Mouse (Mus musculus): ENCODE measurements around the gene Nprl3. TPM values are rescaled to one million over a fixed set of nuclear protein-coding genes. Genes with fewer than 3 reads are reported as not detected.
"Not testable (repeated sequence)": the region's sequence is repeated elsewhere in the genome, so short reads cannot be mapped to it uniquely, and the experiment has no call there.

Gene Nprl3
- polyA plus RNA-seq (2015; fragmentation: Nextera tagmentation; extraction: Ambion mirVana): 34.7 and 41.8 TPM in 2 replicates

DNA sequence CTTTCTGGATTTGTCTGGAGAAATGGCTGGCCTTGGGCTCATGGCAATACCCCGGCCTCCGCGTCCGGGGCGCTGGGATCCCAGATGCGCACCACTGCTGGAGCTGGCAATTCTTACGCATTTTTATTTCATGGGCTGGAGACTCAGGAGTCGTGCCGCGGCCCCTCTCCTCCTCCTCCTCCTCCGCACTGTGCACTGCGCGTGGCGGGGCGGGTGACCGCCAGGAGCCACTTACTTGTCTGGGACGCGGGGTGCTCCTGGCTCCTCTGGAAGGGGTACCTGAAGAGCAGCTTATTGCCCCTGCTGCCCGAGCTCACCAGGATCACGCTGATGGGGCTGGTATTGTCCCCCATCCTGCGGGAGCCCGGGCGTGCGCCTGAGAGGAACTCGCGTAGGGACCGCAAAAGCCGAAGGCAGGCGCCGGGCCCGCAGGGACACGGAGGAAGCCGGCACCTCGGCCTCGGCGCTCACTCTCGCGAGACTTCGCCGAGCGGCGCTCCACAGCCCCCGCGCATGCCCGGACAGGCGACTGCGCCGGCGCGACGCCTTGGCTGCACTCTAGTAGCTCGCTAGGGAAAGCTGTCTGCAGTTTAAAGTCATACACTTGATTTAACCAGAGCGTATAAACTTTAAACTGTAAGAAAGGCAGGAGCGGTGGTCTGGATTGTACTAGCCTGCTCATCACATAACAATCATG, at the start of gene Nprl3:
Gene Nprl3, minus strand, starts transcription at position 520 of the 697 bp plus-strand sequence.
- peak within 1 kb of the TSS; percentile 82 for H3K4me3 ChIP-seq
- peak within 1 kb of the TSS; percentile 95 for H3K27ac ChIP-seq
- under 1% methylated on average over 54 of the region's 54 CpGs for WGBS
- H3K4me2 ChIP-seq: peak within 1 kb of the TSS; percentile 56
- H3K36me3 ChIP-seq: peaks cover 5% of the 10 kb centered on the region
- peaks cover 15% of the 10 kb centered on the region for H3K4me1 ChIP-seq
- H3K9me3 ChIP-seq: no peaks in the 10 kb centered on the region
- no peaks in the 10 kb centered on the region for H3K27me3 ChIP-seq
- peak; percentile 97 for ATAC-seq (ENCODE audit: insufficient number of reproducible peaks, low FRiP score, low TSS enrichment, low read depth)
- H3K9ac ChIP-seq: peak within 1 kb of the TSS; percentile 95

GRCm38 (mm10) chr11:32316009-32316408, 48.5 kb upstream of the Nprl3 start:
- no peaks in the 10 kb centered on the region for H3K4me1 ChIP-seq
- H3K27me3 ChIP-seq: no peaks in the 10 kb centered on the region
- no peak overlapping the region for H3K27ac ChIP-seq
- ATAC-seq (ENCODE audit: insufficient number of reproducible peaks, low FRiP score, low TSS enrichment, low read depth): no peak
- H3K9me3 ChIP-seq: no peaks in the 10 kb centered on the region
- H3K36me3 ChIP-seq: no peaks in the 10 kb centered on the region
- 81% methylated on average over 3 of the region's 3 CpGs for WGBS
- no peak overlapping the region for H3K4me2 ChIP-seq
- H3K9ac ChIP-seq: no peak overlapping the region
- no peak overlapping the region for H3K4me3 ChIP-seq

GRCm38 (mm10) chr11:32309928-32310327, 42.4 kb upstream of the Nprl3 start:
- no peaks in the 10 kb centered on the region for H3K4me1 ChIP-seq
- WGBS: 81% methylated on average over 3 of the region's 3 CpGs
- no peaks in the 10 kb centered on the region for H3K9me3 ChIP-seq
- H3K27me3 ChIP-seq: no peaks in the 10 kb centered on the region
- ATAC-seq (ENCODE audit: insufficient number of reproducible peaks, low FRiP score, low TSS enrichment, low read depth): no peak
- H3K4me2 ChIP-seq: no peak overlapping the region
- H3K9ac ChIP-seq: no peak overlapping the region
- H3K27ac ChIP-seq: no peak overlapping the region
- no peak overlapping the region for H3K4me3 ChIP-seq
- H3K36me3 ChIP-seq: no peaks in the 10 kb centered on the region

DNA sequence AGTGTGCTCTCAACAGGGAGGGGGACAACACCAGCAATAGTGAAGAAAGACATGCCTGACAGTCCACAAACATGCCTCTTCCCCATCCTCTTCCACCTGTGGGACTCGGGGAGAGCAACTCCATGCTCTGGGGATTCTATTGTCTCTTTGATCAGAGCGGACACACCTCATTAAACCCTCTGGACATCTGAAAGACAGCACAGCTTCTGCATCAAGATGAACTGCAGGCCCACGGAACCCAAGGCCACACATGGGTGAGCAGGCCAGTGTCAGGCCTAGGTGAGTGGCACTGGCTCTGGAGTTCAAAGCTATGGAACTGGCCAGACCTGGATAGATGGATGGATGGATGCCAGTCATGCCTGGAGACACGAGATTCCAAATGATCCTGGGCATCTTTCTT, 41.9 kb upstream of the Nprl3 start:
- H3K4me1 ChIP-seq: no peaks in the 10 kb centered on the region
- H3K4me3 ChIP-seq: no peak overlapping the region
- no peak overlapping the region for H3K9ac ChIP-seq
- H3K27ac ChIP-seq: no peak overlapping the region
- 55% methylated on average over 4 of the region's 4 CpGs for WGBS
- H3K4me2 ChIP-seq: no peak overlapping the region
- H3K36me3 ChIP-seq: no peaks in the 10 kb centered on the region
- H3K9me3 ChIP-seq: no peaks in the 10 kb centered on the region
- no peak for ATAC-seq (ENCODE audit: insufficient number of reproducible peaks, low FRiP score, low TSS enrichment, low read depth)
- H3K27me3 ChIP-seq: no peaks in the 10 kb centered on the region

GRCm38 (mm10) chr11:32307006-32307405, 39.5 kb upstream of the Nprl3 start:
- Histone ChIP-seq H3K27ac (no peak overlapping the region), H3K9me3 (no peaks in the 10 kb centered on the region), H3K36me3 (no peaks in the 10 kb centered on the region), H3K4me3 (no peak overlapping the region), H3K9ac (no peak overlapping the region), H3K4me1 (no peaks in the 10 kb centered on the region), H3K27me3 (no peaks in the 10 kb centered on the region), H3K4me2 (no peak overlapping the region)
- 73% methylated on average over 1 of the region's 1 CpGs for WGBS
- no peak for ATAC-seq (ENCODE audit: insufficient number of reproducible peaks, low FRiP score, low TSS enrichment, low read depth)

- no peak overlapping the region for H3K4me2 ChIP-seq
- WGBS: 75% methylated on average over 1 of the region's 1 CpGs
Measured at GRCm38 (mm10) chr11:32303455-32303854, 35.9 kb upstream of the Nprl3 start.

DNA sequence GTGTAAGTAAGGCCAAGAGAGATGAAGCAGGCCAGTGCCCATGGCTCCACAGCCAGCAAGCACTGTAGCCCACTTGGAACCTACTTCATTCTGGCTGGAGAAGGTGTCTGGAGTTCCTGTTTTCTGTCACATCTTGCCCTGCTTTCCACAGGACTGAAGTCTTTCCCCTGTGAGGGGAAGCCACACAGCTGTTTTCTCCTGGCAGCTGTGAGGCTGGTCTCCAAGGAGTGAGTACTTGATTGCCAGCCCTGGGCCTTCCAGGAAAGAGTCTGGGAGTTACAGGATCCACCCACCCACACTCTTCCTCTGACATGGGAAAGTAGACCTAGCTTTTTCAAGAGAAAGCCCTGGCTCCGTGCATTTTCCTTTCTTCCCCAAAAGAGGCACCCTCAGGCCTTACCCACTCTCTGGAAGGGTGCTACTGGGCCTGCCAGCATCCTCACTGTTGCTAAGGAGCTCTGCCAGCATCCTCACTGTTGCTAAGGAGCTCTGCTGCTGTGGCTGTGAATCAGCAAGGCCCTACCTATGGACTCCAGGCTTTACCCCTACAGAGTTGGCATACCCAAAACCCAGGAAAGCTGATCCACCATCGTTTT, 35.4 kb upstream of the Nprl3 start:
- WGBS: 52% methylated on average over 2 of the region's 2 CpGs
- no peak overlapping the region for H3K4me2 ChIP-seq
- H3K4me1 ChIP-seq: no peaks in the 10 kb centered on the region
- no peak overlapping the region for H3K4me3 ChIP-seq
- H3K9me3 ChIP-seq: no peaks in the 10 kb centered on the region
- peaks cover 13% of the 10 kb centered on the region for H3K27me3 ChIP-seq
- H3K36me3 ChIP-seq: no peaks in the 10 kb centered on the region
- no peak for ATAC-seq (ENCODE audit: insufficient number of reproducible peaks, low FRiP score, low TSS enrichment, low read depth)
- H3K27ac ChIP-seq: no peak overlapping the region
- no peak overlapping the region for H3K9ac ChIP-seq

More at GRCm38 (mm10) chr11:32303455-32303854, 35.9 kb upstream of the Nprl3 start:
- Histone ChIP-seq H3K4me3 (no peak overlapping the region), H3K9ac (no peak overlapping the region), H3K4me1 (no peaks in the 10 kb centered on the region), H3K36me3 (no peaks in the 10 kb centered on the region), H3K27me3 (peaks cover 13% of the 10 kb centered on the region), H3K27ac (no peak overlapping the region), H3K9me3 (no peaks in the 10 kb centered on the region)
- ATAC-seq (ENCODE audit: insufficient number of reproducible peaks, low FRiP score, low TSS enrichment, low read depth): no peak

DNA sequence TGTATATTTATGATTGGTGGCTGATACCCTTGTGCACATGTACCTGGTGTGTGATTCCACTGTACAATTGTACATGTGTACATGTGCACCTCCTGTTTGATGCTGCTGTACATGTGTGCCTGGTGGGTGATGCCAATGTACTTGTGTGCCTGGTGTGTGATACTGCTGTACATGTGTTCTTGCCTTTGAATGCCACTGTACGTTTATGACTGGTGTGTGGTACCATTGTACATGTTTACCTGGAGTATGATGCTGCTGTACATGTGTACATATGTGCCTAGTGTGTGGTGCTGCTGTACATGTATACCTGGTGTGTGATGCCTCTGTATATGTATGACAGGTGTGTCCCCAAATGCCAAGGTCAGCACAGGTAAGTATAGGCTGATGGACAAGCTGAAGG, 34.0 kb upstream of the Nprl3 start:
- no peaks in the 10 kb centered on the region for H3K4me1 ChIP-seq
- no peaks in the 10 kb centered on the region for H3K36me3 ChIP-seq
- no peak overlapping the region for H3K9ac ChIP-seq
- no peaks in the 10 kb centered on the region for H3K9me3 ChIP-seq
- H3K4me3 ChIP-seq: no peak overlapping the region
- 72% methylated on average over 1 of the region's 1 CpGs for WGBS
- no peak overlapping the region for H3K27ac ChIP-seq
- no peak for ATAC-seq (ENCODE audit: insufficient number of reproducible peaks, low FRiP score, low TSS enrichment, low read depth)
- no peak overlapping the region for H3K4me2 ChIP-seq
- peaks cover 13% of the 10 kb centered on the region for H3K27me3 ChIP-seq

- H3K9ac ChIP-seq: no peak overlapping the region
- H3K4me2 ChIP-seq: peak overlapping the region; percentile 38
- no peaks in the 10 kb centered on the region for H3K9me3 ChIP-seq
- ATAC-seq (ENCODE audit: insufficient number of reproducible peaks, low FRiP score, low TSS enrichment, low read depth): no peak
- H3K27me3 ChIP-seq: peaks cover 13% of the 10 kb centered on the region
- peak overlapping the region; percentile 23 for H3K4me3 ChIP-seq
- 51% methylated on average over 15 of the region's 17 CpGs for WGBS
- H3K4me1 ChIP-seq: no peaks in the 10 kb centered on the region
- H3K27ac ChIP-seq: no peak overlapping the region
- H3K36me3 ChIP-seq: no peaks in the 10 kb centered on the region
Measured at GRCm38 (mm10) chr11:32300279-32301267, 33.1 kb upstream of the Nprl3 start.

DNA sequence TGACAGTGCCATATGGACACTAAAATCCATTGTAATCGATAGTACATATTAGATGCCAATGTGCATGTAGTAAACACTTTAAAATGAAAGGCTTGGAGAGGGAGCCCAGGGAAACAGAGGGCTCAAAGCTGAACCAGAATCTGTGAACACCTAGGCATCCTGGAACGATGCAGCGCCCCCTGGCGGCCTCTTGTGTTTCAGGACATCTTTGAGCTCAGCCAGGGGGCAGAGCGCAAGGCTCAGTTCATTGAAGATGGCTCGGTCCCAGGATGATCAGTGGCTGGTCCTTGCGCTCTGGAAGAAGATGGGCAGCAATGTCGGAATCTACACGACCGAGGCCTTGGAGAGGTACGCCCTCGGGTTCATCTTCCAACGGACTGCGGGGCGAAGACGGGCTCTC, 32.4 kb upstream of the Nprl3 start, which contains the start of gene Hbq1a:
Gene Hbq1a, plus strand, starts transcription at position 205 of the 400 bp plus-strand sequence.
- H3K4me3 ChIP-seq: peak within 1 kb of the TSS; percentile 23
- 7% methylated on average over 16 of the region's 16 CpGs for WGBS
- H3K9me3 ChIP-seq; H3K36me3 ChIP-seq; ATAC-seq (ENCODE audit: insufficient number of reproducible peaks, low FRiP score, low TSS enrichment, low read depth); H3K27ac ChIP-seq; H3K4me1 ChIP-seq; H3K9ac ChIP-seq: not testable (repeated sequence)
- peak within 1 kb of the TSS; percentile 38 for H3K4me2 ChIP-seq
- H3K27me3 ChIP-seq: peaks cover 13% of the 10 kb centered on the region

- 97% methylated on average over 2 of the region's 2 CpGs for WGBS
- H3K4me3 ChIP-seq: no peak overlapping the region
- H3K36me3 ChIP-seq: no peaks in the 10 kb centered on the region
- H3K9me3 ChIP-seq: no peaks in the 10 kb centered on the region
- H3K27me3 ChIP-seq: peaks cover 13% of the 10 kb centered on the region
- no peak overlapping the region for H3K27ac ChIP-seq
- no peak for ATAC-seq (ENCODE audit: insufficient number of reproducible peaks, low FRiP score, low TSS enrichment, low read depth)
- H3K4me2 ChIP-seq: no peak overlapping the region
- no peaks in the 10 kb centered on the region for H3K4me1 ChIP-seq
- no peak overlapping the region for H3K9ac ChIP-seq
Measured at GRCm38 (mm10) chr11:32298532-32298918, 31.0 kb upstream of the Nprl3 start.
